Mouse (Mus musculus) hindbrain, embryonic 15.5 days (tissue): ENCODE measurements around the gene Vmn2r88. TPM values are rescaled to one million over a fixed set of nuclear protein-coding genes. Genes with fewer than 3 reads are reported as not detected.
A peak's percentile ranks its signal among the peaks of the same experiment; 100 is the strongest.
"Not testable (repeated sequence)": the region's sequence is repeated elsewhere in the genome, so short reads cannot be mapped to it uniquely, and the experiment has no call there.

Experiments used
- ATAC-seq: fragments of 200-750 bp; cut with Nextera tagmentation; 2 replicates; pipeline ENCODE4 v1.8.0; 2017; ENCODE audit warnings: low read depth, moderate number of reproducible peaks, moderate TSS enrichment; ENCODE audit not compliant: low FRiP score
- H3K27ac ChIP-seq: fragments of 300-500 bp; sonication (generic); replicated peaks from 2 replicates; pipeline ENCODE4 v1.5.1; 2015; ENCODE audit warnings: mild to moderate bottlenecking, inconsistent platforms
- H3K27me3 ChIP-seq: fragments of 300-500 bp; sonication (generic); 2 replicates; pipeline ENCODE4 v1.6.1; 2015; ENCODE audit warnings: control low read depth, inconsistent platforms
- H3K36me3 ChIP-seq: fragments of 300-500 bp; sonication (generic); 2 replicates; pipeline ENCODE4 v1.6.1; 2015; ENCODE audit warnings: control low read depth, inconsistent platforms
- H3K4me1 ChIP-seq: fragments of 300-500 bp; sonication (generic); replicated peaks from 2 replicates; pipeline ENCODE4 v1.6.1; 2015; ENCODE audit warnings: control low read depth, inconsistent platforms
- H3K4me2 ChIP-seq: fragments of 300-500 bp; sonication (generic); 2 replicates; pipeline ENCODE4 v1.6.1; 2015; ENCODE audit warnings: moderate library complexity, mild to moderate bottlenecking, inconsistent platforms
- H3K4me3 ChIP-seq: fragments of 300-500 bp; sonication (generic); 2 replicates; pipeline ENCODE4 v1.5.1; 2015; ENCODE audit warnings: mild to moderate bottlenecking, inconsistent platforms
- H3K9ac ChIP-seq: fragments of 300-500 bp; sonication (generic); 2 replicates; pipeline ENCODE4 v1.6.1; 2015; ENCODE audit warnings: inconsistent platforms
- H3K9me3 ChIP-seq: fragments of 300-500 bp; sonication (generic); 2 replicates; pipeline ENCODE4 v1.6.1; 2016; ENCODE audit warnings: control low read depth, inconsistent platforms
- WGBS: fragments of 180-500 bp; shearing (Covaris S2); methylation state at CpG from one replicate; pipeline ENCODE4 v1.1.7; 2015; 5-methylcytosine and 5-hydroxymethylcytosine counted together
- polyA plus RNA-seq: library from polyadenylated mRNA; unstranded; fragments of >200 nt; fragmentation: Nextera tagmentation; extraction: Ambion mirVana; gene quantifications from 2 replicates; pipeline ENCODE4 v1.2.1, GENCODE M21; 2015

Vmn2r88 gene
- not detected in 2 replicates for polyA plus RNA-seq

- Histone ChIP-seq H3K4me2 (no peak within 1 kb of the TSS), H3K27ac (no peak within 1 kb of the TSS), H3K4me3 (no peak within 1 kb of the TSS), H3K9ac (no peak within 1 kb of the TSS), H3K36me3 (no peaks in the 10 kb centered on the region), H3K4me1 (no peaks in the 10 kb centered on the region), H3K9me3 (no peaks in the 10 kb centered on the region), H3K27me3 (no peaks in the 10 kb centered on the region)
- 78% methylated on average over 1 of the region's 1 CpGs for WGBS
- ATAC-seq, result no peak
Observed at GRCm38 (mm10) chr14:51410520-51410919, at the start of gene Vmn2r88. Gene Vmn2r88 (plus strand): TSS chr14:51410820.

DNA sequence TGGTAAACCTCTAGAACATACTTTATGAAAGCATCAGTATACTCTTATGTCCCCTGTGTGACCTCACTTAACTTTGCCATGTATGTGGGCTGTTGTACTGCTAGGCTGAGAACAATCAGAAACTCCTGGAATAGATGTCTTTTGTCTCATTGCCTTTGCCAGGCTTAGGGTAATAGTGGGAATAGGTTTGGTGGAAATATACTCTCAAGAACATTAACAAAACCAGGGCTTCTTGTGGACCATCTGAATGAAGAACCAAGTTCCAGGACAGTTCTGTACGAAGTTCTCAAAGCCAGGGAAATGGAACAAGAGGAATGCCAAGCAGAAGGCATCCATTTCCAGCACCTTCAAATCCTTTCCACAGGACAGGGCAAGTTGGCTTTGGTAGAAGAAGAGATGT lies 49.2 kb upstream of the Vmn2r88 start, which contains the start of gene Gm7247:
Gene Gm7247, plus strand, starts transcription at position 301 of the 400 bp plus-strand sequence.
- Histone ChIP-seq H3K9me3 (no peaks in the 10 kb centered on the region), H3K4me3 (no peak within 1 kb of the TSS), H3K27me3 (no peaks in the 10 kb centered on the region), H3K9ac (no peak within 1 kb of the TSS), H3K27ac (no peak within 1 kb of the TSS), H3K36me3 (no peaks in the 10 kb centered on the region), H3K4me1 (no peaks in the 10 kb centered on the region), H3K4me2 (no peak within 1 kb of the TSS)
- 86% methylated on average over 1 of the region's 1 CpGs for WGBS
- ATAC-seq, result no peak

- 94% methylated on average over 20 of the region's 20 CpGs for WGBS
- Histone ChIP-seq H3K4me2 (no peak overlapping the region), H3K4me1 (no peaks in the 10 kb centered on the region), H3K4me3 (no peak overlapping the region), H3K36me3 (no peaks in the 10 kb centered on the region), H3K27me3 (no peaks in the 10 kb centered on the region), H3K9me3 (peaks cover 7% of the 10 kb centered on the region; the same call in 1 of the 2 replicates), H3K27ac (no peak overlapping the region), H3K9ac (no peak overlapping the region)
- ATAC-seq, result no peak
Observed at GRCm38 (mm10) chr14:51382805-51383204, 27.8 kb upstream of the Vmn2r88 start.

DNA sequence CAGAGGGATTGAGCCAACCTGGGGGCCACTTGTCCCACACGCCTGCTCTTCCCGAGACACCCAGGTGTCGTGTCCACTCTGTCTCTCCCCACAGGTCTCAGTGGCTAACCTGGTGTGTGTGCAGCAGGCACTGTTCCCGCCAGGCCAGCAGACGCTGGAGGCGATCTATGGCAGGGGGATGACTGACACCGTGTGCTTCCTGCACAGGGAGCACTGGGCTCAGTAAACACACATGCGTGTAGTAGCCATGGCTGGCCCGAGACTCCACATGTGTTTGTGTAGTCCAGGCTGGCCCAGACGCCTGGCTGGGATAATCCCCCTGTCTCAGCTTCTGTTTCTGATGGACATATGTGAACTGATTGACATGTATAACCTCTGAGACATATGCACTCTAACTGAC lies 26.3 kb upstream of the Vmn2r88 start:
- 97% methylated on average over 10 of the region's 10 CpGs for WGBS
- Histone ChIP-seq H3K9me3 (peaks cover 13% of the 10 kb centered on the region; the same call in 1 of the 2 replicates), H3K27me3 (no peaks in the 10 kb centered on the region), H3K4me2 (no peak overlapping the region), H3K4me3 (no peak overlapping the region), H3K27ac (no peak overlapping the region), H3K9ac (no peak overlapping the region), H3K4me1 (no peaks in the 10 kb centered on the region), H3K36me3 (no peaks in the 10 kb centered on the region)
- ATAC-seq, result peak; percentile 48; the same call in 1 of the 2 replicates

- Histone ChIP-seq H3K9me3 (peaks cover 13% of the 10 kb centered on the region; the same call in 1 of the 2 replicates), H3K27ac (no peak overlapping the region), H3K4me3 (no peak overlapping the region), H3K9ac (no peak overlapping the region), H3K4me2 (no peak overlapping the region), H3K4me1 (no peaks in the 10 kb centered on the region), H3K36me3 (no peaks in the 10 kb centered on the region), H3K27me3 (no peaks in the 10 kb centered on the region)
- WGBS, result 59% methylated on average over 4 of the region's 4 CpGs
- ATAC-seq, result peak; percentile 68
Observed at GRCm38 (mm10) chr14:51385741-51386140, 24.9 kb upstream of the Vmn2r88 start.

GRCm38 (mm10) chr14:51387768-51388167 lies 22.9 kb upstream of the Vmn2r88 start:
- no peaks in the 10 kb centered on the region for H3K4me1 ChIP-seq
- ATAC-seq, result no peak
- no peaks in the 10 kb centered on the region for H3K36me3 ChIP-seq
- no peaks in the 10 kb centered on the region for H3K27me3 ChIP-seq
- H3K4me3 ChIP-seq, result no peak overlapping the region
- H3K9me3 ChIP-seq, result peaks cover 13% of the 10 kb centered on the region; the same call in 1 of the 2 replicates
- H3K4me2 ChIP-seq, result no peak overlapping the region
- no peak overlapping the region for H3K27ac ChIP-seq
- WGBS, result 94% methylated on average over 8 of the region's 8 CpGs
- H3K9ac ChIP-seq, result no peak overlapping the region

DNA sequence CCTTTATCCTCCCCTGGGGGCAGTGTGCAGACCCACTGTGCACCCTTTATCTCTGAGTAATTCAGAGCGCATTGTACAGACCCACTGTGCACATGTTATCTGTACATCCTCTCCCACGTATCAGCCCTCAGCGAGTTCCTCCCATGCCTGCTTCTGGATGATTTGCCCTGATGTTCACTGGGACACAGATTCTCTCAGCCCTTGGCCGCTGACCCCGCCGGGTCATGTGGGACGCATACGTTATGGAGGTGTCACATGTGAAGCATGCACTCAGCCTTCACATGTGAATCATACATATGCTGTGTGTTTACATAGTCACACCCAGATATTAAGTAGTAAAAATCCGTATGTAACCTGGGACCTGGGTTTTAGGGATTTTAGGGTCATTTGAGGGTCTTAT lies 22.4 kb upstream of the Vmn2r88 start:
- Histone ChIP-seq H3K4me3 (no peak overlapping the region), H3K36me3 (no peaks in the 10 kb centered on the region), H3K4me1 (no peaks in the 10 kb centered on the region), H3K27me3 (no peaks in the 10 kb centered on the region), H3K4me2 (no peak overlapping the region), H3K9me3 (peaks cover 13% of the 10 kb centered on the region; the same call in 1 of the 2 replicates), H3K9ac (no peak overlapping the region), H3K27ac (no peak overlapping the region)
- ATAC-seq, result no peak; the same call in 1 of the 2 replicates
- 97% methylated on average over 9 of the region's 9 CpGs for WGBS

DNA sequence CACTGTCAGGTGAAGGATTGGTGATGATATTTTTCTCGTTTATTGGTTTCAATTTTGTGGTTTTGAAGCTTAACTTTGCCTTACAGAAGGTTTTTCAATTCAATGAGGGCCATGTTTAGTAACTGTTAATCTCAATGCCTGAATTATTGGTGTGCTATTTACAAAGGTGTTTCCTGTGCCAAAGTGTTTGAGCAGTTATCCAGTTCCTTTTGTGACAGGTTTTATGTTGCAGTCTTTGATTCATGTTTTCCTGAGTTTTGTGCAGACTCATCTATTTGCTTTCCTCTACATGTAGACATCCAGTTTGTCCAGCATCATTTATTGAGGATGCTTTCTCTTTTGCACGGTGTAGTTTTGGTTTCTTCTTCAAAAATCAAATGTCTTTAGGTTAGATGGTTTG lies 13.3 kb downstream of the Vmn2r88 start:
- H3K27me3 ChIP-seq, result no peaks in the 10 kb centered on the region
- no peak overlapping the region for H3K27ac ChIP-seq
- H3K4me1 ChIP-seq, result no peaks in the 10 kb centered on the region
- no peaks in the 10 kb centered on the region for H3K9me3 ChIP-seq
- no peak overlapping the region for H3K4me3 ChIP-seq
- no peaks in the 10 kb centered on the region for H3K36me3 ChIP-seq
- H3K4me2 ChIP-seq, result no peak overlapping the region
- ATAC-seq, result no peak
- WGBS, result 75% methylated on average over 2 of the region's 2 CpGs
- no peak overlapping the region for H3K9ac ChIP-seq

DNA sequence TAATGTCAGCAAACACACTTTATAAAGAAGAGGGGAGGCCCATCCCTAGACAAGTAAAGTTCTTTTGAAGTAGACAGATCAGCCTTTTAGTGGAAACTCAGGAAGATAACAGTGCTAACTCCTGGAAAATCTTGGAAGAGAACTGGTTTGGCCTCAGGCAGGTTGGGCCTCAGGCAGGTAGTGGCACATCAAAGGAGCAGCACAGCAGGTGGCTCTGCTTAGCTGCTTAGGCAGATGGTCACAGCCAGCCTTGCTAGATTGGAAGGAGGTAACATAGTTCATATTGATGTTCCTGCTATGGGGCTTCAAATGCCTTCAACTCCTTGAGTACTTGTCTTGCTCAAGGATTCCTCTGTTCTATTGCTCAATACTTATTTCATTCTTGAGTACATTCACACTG lies 19.5 kb downstream of the Vmn2r88 start:
- not testable (repeated sequence) for H3K4me2 ChIP-seq, H3K4me3 ChIP-seq, H3K9me3 ChIP-seq, H3K36me3 ChIP-seq, H3K4me1 ChIP-seq, H3K27me3 ChIP-seq, ATAC-seq, H3K27ac ChIP-seq, H3K9ac ChIP-seq

- Histone ChIP-seq H3K4me1 (no peaks in the 10 kb centered on the region), H3K36me3 (no peaks in the 10 kb centered on the region), H3K9me3 (no peaks in the 10 kb centered on the region), H3K27me3 (no peaks in the 10 kb centered on the region), H3K27ac (no peak overlapping the region), H3K4me2 (no peak overlapping the region), H3K4me3 (no peak overlapping the region), H3K9ac (no peak overlapping the region)
- 0 out of 2 replicates have a peak, but pooled peaks have one; percentile 6 for ATAC-seq
- WGBS, result 94% methylated on average over 16 of the region's 16 CpGs
Observed at GRCm38 (mm10) chr14:51434546-51434945, 23.9 kb downstream of the Vmn2r88 start.

DNA sequence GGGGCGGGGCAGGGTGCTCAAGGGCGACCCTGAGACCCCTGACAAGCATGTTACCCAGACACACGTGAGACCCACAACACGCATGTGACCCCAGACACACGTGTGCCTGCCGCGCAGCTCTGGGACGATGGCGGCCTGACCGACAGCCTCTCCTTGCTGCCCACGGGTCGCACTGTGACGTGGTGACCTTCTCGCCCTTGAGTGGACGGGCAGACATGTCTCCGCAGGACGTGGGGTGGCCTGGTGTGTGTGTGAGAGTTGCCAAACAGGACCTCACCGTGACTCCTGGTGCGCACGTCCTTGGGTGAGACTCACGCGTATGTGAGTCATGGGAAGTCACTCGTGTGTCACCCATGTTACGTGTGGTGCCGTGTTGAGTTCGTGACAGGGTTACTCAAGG lies 24.4 kb downstream of the Vmn2r88 start:
- Histone ChIP-seq H3K4me3 (no peak overlapping the region), H3K4me2 (no peak overlapping the region), H3K27ac (no peak overlapping the region), H3K9me3 (no peaks in the 10 kb centered on the region), H3K36me3 (no peaks in the 10 kb centered on the region), H3K9ac (no peak overlapping the region), H3K27me3 (no peaks in the 10 kb centered on the region), H3K4me1 (no peaks in the 10 kb centered on the region)
- no peak for ATAC-seq
- WGBS, result 96% methylated on average over 26 of the region's 26 CpGs

- H3K27me3 ChIP-seq, result no peaks in the 10 kb centered on the region
- 84% methylated on average over 4 of the region's 4 CpGs for WGBS
Observed at GRCm38 (mm10) chr14:51438955-51439354, 28.3 kb downstream of the Vmn2r88 start.

GRCm38 (mm10) chr14:51451557-51451956 lies 40.9 kb downstream of the Vmn2r88 start, which contains the start of gene Vmn2r89:
Gene Vmn2r89 (plus strand): TSS chr14:51451857.
- not testable (repeated sequence) for H3K36me3 ChIP-seq, H3K4me2 ChIP-seq, H3K4me3 ChIP-seq, H3K9ac ChIP-seq, H3K4me1 ChIP-seq, H3K27me3 ChIP-seq, ATAC-seq, H3K27ac ChIP-seq, H3K9me3 ChIP-seq
- 86% methylated on average over 2 of the region's 2 CpGs for WGBS

More at GRCm38 (mm10) chr14:51438955-51439354, 28.3 kb downstream of the Vmn2r88 start:
- Histone ChIP-seq H3K9me3 (no peaks in the 10 kb centered on the region), H3K4me2 (no peak overlapping the region), H3K9ac (no peak overlapping the region), H3K4me3 (no peak overlapping the region), H3K27ac (no peak overlapping the region), H3K36me3 (no peaks in the 10 kb centered on the region), H3K4me1 (no peaks in the 10 kb centered on the region)
- ATAC-seq, result no peak
